Mouse (Mus musculus): Measurements from ENCODE around the gene Arhgap29. TPM values are rescaled to one million over a fixed set of nuclear protein-coding genes. Genes with fewer than 3 reads are reported as not detected.
A peak's percentile ranks its signal among the peaks of the same experiment; 100 is the strongest.

Gene Arhgap29
- polyA plus RNA-seq, 1 experiment from 2014 or later, result 65.6 TPM

GRCm38 (mm10) chr3:121969451-121969850, 17.1 kb downstream of the Arhgap29 start:
- H3K27ac ChIP-seq (ENCODE audit: low read length), result no peak overlapping the region
- H3K27me3 ChIP-seq (ENCODE audit: control insufficient read depth, insufficient read depth, low read depth, low read length), result no peaks in the 10 kb centered on the region
- peak overlapping the region; percentile 74 for H3K4me3 ChIP-seq (ENCODE audit: low read length)
- no peaks in the 10 kb centered on the region for H3K9me3 ChIP-seq (ENCODE audit: control insufficient read depth, low read length)
- H3K4me1 ChIP-seq (replicated peaks; ENCODE audit: control insufficient read depth, insufficient read depth, low read length), result peaks cover 15% of the 10 kb centered on the region
- peak overlapping the region; percentile 61 for H3K4me2 ChIP-seq (ENCODE audit: low read depth, low read length)
- no peak for ATAC-seq (ENCODE audit: low read depth)
- 29% methylated on average over 1 of the region's 1 CpGs for WGBS
- peak overlapping the region; percentile 55; the same call in 1 of the 2 replicates for H3K9ac ChIP-seq (ENCODE audit: low read length)
- H3K36me3 ChIP-seq (ENCODE audit: control insufficient read depth, insufficient read depth, low read length), result no peaks in the 10 kb centered on the region

DNA sequence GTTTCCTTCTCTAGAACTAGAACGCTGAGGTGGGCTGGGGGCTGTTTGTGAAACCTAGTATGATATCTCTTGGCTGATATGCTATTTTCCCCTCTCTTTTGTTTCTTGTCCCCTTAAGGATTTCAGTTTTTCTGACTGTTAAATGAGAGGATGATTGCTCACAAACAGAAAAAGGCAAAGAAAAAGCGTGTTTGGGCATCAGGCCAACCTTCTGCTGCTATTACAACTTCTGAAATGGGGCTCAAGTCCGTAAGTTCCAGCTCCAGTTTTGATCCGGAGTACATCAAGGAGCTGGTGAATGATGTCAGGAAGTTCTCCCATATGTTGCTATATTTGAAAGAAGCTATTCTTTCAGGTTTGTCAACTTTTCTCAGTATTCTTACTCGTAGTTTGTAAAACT, 21.4 kb downstream of the Arhgap29 start:
- H3K4me1 ChIP-seq (replicated peaks; ENCODE audit: control insufficient read depth, insufficient read depth, low read length), result peaks cover 12% of the 10 kb centered on the region
- 0 out of 2 replicates have a peak overlapping the region, but pooled peaks have one; percentile 43 for H3K27ac ChIP-seq (ENCODE audit: low read length)
- no peaks in the 10 kb centered on the region for H3K27me3 ChIP-seq (ENCODE audit: control insufficient read depth, insufficient read depth, low read depth, low read length)
- H3K9ac ChIP-seq (ENCODE audit: low read length), result peak overlapping the region; percentile 11; the same call in 1 of the 2 replicates
- H3K36me3 ChIP-seq (ENCODE audit: control insufficient read depth, insufficient read depth, low read length), result no peaks in the 10 kb centered on the region
- WGBS, result 20% methylated on average over 5 of the region's 5 CpGs
- ATAC-seq (ENCODE audit: low read depth), result no peak
- no peaks in the 10 kb centered on the region for H3K9me3 ChIP-seq (ENCODE audit: control insufficient read depth, low read length)
- H3K4me3 ChIP-seq (ENCODE audit: low read length), result no peak overlapping the region
- peak overlapping the region; percentile 32 for H3K4me2 ChIP-seq (ENCODE audit: low read depth, low read length)

GRCm38 (mm10) chr3:121975381-121975780, 23.0 kb downstream of the Arhgap29 start:
- no peaks in the 10 kb centered on the region for H3K9me3 ChIP-seq (ENCODE audit: control insufficient read depth, low read length)
- no peak overlapping the region for H3K27ac ChIP-seq (ENCODE audit: low read length)

DNA sequence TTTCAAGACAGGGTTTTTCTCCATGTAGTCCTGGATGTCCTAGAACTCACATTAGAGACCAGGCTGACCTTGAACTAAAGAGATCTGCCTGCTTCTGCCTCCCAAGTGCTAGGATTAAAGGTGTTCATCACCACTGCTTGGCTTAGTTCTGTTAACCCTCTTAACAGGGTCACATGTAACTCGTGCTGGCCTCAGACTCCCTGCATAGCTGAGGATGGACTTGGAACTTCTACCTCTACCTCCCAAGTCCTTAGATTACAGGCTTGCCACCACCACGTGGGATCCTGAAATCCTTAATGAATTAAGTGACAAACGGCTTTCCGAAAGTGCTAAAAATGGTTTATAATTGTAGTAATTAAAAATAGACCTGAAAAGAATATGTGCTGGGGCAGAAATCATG, 29.0 kb downstream of the Arhgap29 start:
- no peaks in the 10 kb centered on the region for H3K9me3 ChIP-seq (ENCODE audit: control insufficient read depth, low read length)
- H3K4me3 ChIP-seq (ENCODE audit: low read length), result no peak overlapping the region
- H3K4me1 ChIP-seq (replicated peaks; ENCODE audit: control insufficient read depth, insufficient read depth, low read length), result peaks cover 8% of the 10 kb centered on the region; the same call in 1 of the 2 replicates
- no peak overlapping the region for H3K27ac ChIP-seq (ENCODE audit: low read length)
- H3K9ac ChIP-seq (ENCODE audit: low read length), result no peak overlapping the region
- 79% methylated on average over 4 of the region's 4 CpGs for WGBS
- H3K4me2 ChIP-seq (ENCODE audit: low read depth, low read length), result no peak overlapping the region
- H3K36me3 ChIP-seq (ENCODE audit: control insufficient read depth, insufficient read depth, low read length), result no peaks in the 10 kb centered on the region
- H3K27me3 ChIP-seq (ENCODE audit: control insufficient read depth, insufficient read depth, low read depth, low read length), result no peaks in the 10 kb centered on the region
- ATAC-seq (ENCODE audit: low read depth), result no peak

More at GRCm38 (mm10) chr3:121975381-121975780, 23.0 kb downstream of the Arhgap29 start:
- no peak overlapping the region for H3K9ac ChIP-seq (ENCODE audit: low read length)
- no peaks in the 10 kb centered on the region for H3K36me3 ChIP-seq (ENCODE audit: control insufficient read depth, insufficient read depth, low read length)
- no peak for ATAC-seq (ENCODE audit: low read depth)
- WGBS, result 91% methylated on average over 3 of the region's 3 CpGs
- no peaks in the 10 kb centered on the region for H3K27me3 ChIP-seq (ENCODE audit: control insufficient read depth, insufficient read depth, low read depth, low read length)
- H3K4me2 ChIP-seq (ENCODE audit: low read depth, low read length), result no peak overlapping the region
- no peak overlapping the region for H3K4me3 ChIP-seq (ENCODE audit: low read length)
- peaks cover 10% of the 10 kb centered on the region for H3K4me1 ChIP-seq (replicated peaks; ENCODE audit: control insufficient read depth, insufficient read depth, low read length)

GRCm38 (mm10) chr3:121982450-121982849, 30.1 kb downstream of the Arhgap29 start:
- H3K4me3 ChIP-seq (ENCODE audit: low read length), result no peak overlapping the region
- H3K9ac ChIP-seq (ENCODE audit: low read length), result no peak overlapping the region
- H3K4me1 ChIP-seq (replicated peaks; ENCODE audit: control insufficient read depth, insufficient read depth, low read length), result peaks cover 6% of the 10 kb centered on the region; the same call in 1 of the 2 replicates
- whole genome bisulfite sequencing, result 53% methylated on average over 4 of the region's 4 CpGs
- H3K36me3 ChIP-seq (ENCODE audit: control insufficient read depth, insufficient read depth, low read length), result no peaks in the 10 kb centered on the region
- H3K4me2 ChIP-seq (ENCODE audit: low read depth, low read length), result no peak overlapping the region
- H3K27me3 ChIP-seq (ENCODE audit: control insufficient read depth, insufficient read depth, low read depth, low read length), result no peaks in the 10 kb centered on the region
- peak; percentile 70; the same call in 1 of the 2 replicates for ATAC-seq (ENCODE audit: low read depth)
- no peaks in the 10 kb centered on the region for H3K9me3 ChIP-seq (ENCODE audit: control insufficient read depth, low read length)
- peak overlapping the region; percentile 49 for H3K27ac ChIP-seq (ENCODE audit: low read length)

GRCm38 (mm10) chr3:121995125-121995524, 42.8 kb downstream of the Arhgap29 start:
- Histone ChIP-seq H3K4me3 (ENCODE audit: low read length) (no peak overlapping the region), H3K4me2 (ENCODE audit: low read depth, low read length) (no peak overlapping the region), H3K27me3 (ENCODE audit: control insufficient read depth, insufficient read depth, low read depth, low read length) (no peaks in the 10 kb centered on the region), H3K27ac (ENCODE audit: low read length) (no peak overlapping the region), H3K9me3 (ENCODE audit: control insufficient read depth, low read length) (no peaks in the 10 kb centered on the region), H3K36me3 (ENCODE audit: control insufficient read depth, insufficient read depth, low read length) (peaks cover 25% of the 10 kb centered on the region), H3K9ac (ENCODE audit: low read length) (no peak overlapping the region), H3K4me1 (replicated peaks; ENCODE audit: control insufficient read depth, insufficient read depth, low read length) (no peaks in the 10 kb centered on the region)
- no peak for ATAC-seq (ENCODE audit: low read depth)
- 77% methylated on average over 4 of the region's 4 CpGs for whole genome bisulfite sequencing

DNA sequence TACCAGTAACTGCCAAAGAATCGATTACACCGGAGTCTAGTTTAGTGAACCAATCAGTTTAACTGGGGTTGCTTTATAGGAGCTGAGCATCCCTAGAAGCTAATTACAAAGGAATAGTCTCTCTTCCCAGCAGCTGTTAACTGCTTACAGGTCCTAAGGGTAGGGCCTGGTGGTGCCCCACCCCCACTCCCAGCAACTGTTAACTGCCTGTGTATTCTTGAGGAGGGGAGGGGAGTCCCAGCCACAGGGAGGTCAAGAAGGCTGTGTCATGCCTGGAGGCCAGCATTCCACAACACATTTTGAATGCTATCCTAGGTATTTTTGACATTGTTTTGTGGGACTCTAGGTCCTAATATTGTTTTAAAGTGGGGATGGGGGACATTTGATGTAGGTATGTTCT, 47.6 kb downstream of the Arhgap29 start:
- no peaks in the 10 kb centered on the region for H3K9me3 ChIP-seq (ENCODE audit: control insufficient read depth, low read length)
- H3K27ac ChIP-seq (ENCODE audit: low read length), result no peak overlapping the region
- WGBS, result 84% methylated on average over 2 of the region's 2 CpGs
- peaks cover 5% of the 10 kb centered on the region; the same call in 1 of the 2 replicates for H3K4me1 ChIP-seq (replicated peaks; ENCODE audit: control insufficient read depth, insufficient read depth, low read length)
- H3K36me3 ChIP-seq (ENCODE audit: control insufficient read depth, insufficient read depth, low read length), result peaks cover 23% of the 10 kb centered on the region
- no peaks in the 10 kb centered on the region for H3K27me3 ChIP-seq (ENCODE audit: control insufficient read depth, insufficient read depth, low read depth, low read length)
- no peak overlapping the region for H3K9ac ChIP-seq (ENCODE audit: low read length)
- ATAC-seq (ENCODE audit: low read depth), result no peak
- no peak overlapping the region for H3K4me3 ChIP-seq (ENCODE audit: low read length)
- no peak overlapping the region for H3K4me2 ChIP-seq (ENCODE audit: low read depth, low read length)

DNA sequence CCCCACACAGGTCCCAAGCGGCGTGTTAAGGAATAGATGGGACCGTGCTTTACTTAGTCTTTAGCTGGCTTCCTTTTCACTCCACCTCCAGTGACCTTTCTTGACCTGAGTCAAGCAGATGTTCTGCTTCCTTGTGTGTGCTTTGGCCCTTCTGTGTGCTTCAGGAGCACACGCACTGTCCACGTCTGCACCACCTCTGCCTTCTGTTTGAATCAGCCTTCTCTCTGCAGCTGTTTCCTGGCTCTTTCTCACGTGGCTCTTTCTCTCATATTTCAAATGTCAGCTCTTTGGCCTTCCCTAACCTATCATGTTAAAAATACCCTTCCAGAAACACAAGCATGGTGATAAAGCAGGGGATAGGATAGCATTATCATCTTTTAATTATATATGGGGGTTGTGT, 49.2 kb downstream of the Arhgap29 start:
- Histone ChIP-seq H3K36me3 (ENCODE audit: control insufficient read depth, insufficient read depth, low read length) (peaks cover 20% of the 10 kb centered on the region), H3K27me3 (ENCODE audit: control insufficient read depth, insufficient read depth, low read depth, low read length) (no peaks in the 10 kb centered on the region), H3K9ac (ENCODE audit: low read length) (no peak overlapping the region), H3K4me1 (replicated peaks; ENCODE audit: control insufficient read depth, insufficient read depth, low read length) (peaks cover 5% of the 10 kb centered on the region; the same call in 1 of the 2 replicates), H3K4me2 (ENCODE audit: low read depth, low read length) (no peak overlapping the region), H3K9me3 (ENCODE audit: control insufficient read depth, low read length) (no peaks in the 10 kb centered on the region), H3K27ac (ENCODE audit: low read length) (no peak overlapping the region), H3K4me3 (ENCODE audit: low read length) (no peak overlapping the region)
- peak; percentile 31; the same call in 1 of the 2 replicates for ATAC-seq (ENCODE audit: low read depth)
- WGBS, result 50% methylated on average over 6 of the region's 6 CpGs

DNA sequence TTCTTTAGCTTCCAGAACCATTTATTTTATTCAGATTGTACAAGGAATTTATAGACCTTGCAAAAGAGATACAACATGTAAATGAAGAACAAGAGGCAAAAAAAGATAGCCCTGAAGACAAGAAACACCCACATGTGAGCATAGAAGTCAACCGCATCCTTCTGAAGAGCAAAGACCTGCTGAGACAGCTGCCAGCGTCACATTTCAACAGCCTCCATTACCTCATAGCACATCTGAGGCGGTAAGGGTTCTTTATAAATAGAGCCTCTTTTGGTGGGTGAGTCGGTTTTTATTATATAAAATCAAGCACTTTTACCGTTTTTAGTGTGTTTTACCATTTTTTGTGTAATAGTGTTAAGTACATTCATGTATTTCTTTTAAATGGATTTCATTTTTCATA, 57.5 kb downstream of the Arhgap29 start:
- Histone ChIP-seq H3K9ac (ENCODE audit: low read length) (no peak overlapping the region), H3K27me3 (ENCODE audit: control insufficient read depth, insufficient read depth, low read depth, low read length) (no peaks in the 10 kb centered on the region), H3K4me3 (ENCODE audit: low read length) (no peak overlapping the region), H3K27ac (ENCODE audit: low read length) (no peak overlapping the region), H3K36me3 (ENCODE audit: control insufficient read depth, insufficient read depth, low read length) (peaks cover 50% of the 10 kb centered on the region), H3K4me2 (ENCODE audit: low read depth, low read length) (no peak overlapping the region), H3K4me1 (replicated peaks; ENCODE audit: control insufficient read depth, insufficient read depth, low read length) (no peaks in the 10 kb centered on the region; the same call in 1 of the 2 replicates), H3K9me3 (ENCODE audit: control insufficient read depth, low read length) (no peaks in the 10 kb centered on the region)
- no peak for ATAC-seq (ENCODE audit: low read depth)
- WGBS, result 87% methylated on average over 5 of the region's 5 CpGs

DNA sequence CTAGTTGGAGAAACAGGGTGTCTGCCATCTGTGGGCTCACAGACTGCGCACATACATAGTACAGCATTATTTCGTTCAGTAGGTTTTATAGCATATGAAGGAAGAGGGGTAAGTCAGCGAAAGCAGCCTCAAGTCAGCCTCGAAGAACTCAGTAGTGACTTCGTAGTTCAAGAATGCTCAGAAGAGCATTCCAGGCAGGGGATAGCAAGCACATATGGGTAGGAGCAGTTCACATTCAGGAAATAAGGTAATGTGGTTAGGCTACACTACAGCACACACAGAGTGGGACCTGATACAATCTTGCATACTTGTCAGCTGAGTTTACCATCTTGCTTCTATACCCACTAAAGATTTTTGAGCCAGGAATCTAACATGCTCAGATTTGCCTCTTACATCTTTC, 58.0 kb downstream of the Arhgap29 start:
- Histone ChIP-seq H3K9me3 (ENCODE audit: control insufficient read depth, low read length) (no peaks in the 10 kb centered on the region), H3K9ac (ENCODE audit: low read length) (no peak overlapping the region), H3K4me1 (replicated peaks; ENCODE audit: control insufficient read depth, insufficient read depth, low read length) (no peaks in the 10 kb centered on the region; the same call in 1 of the 2 replicates), H3K36me3 (ENCODE audit: control insufficient read depth, insufficient read depth, low read length) (peaks cover 50% of the 10 kb centered on the region), H3K4me3 (ENCODE audit: low read length) (no peak overlapping the region), H3K27me3 (ENCODE audit: control insufficient read depth, insufficient read depth, low read depth, low read length) (no peaks in the 10 kb centered on the region), H3K27ac (ENCODE audit: low read length) (no peak overlapping the region), H3K4me2 (ENCODE audit: low read depth, low read length) (no peak overlapping the region)
- ATAC-seq (ENCODE audit: low read depth), result no peak
- WGBS, result 75% methylated on average over 5 of the region's 5 CpGs
